Mouse (Mus musculus) ZHBTc4 (cell line): ENCODE measurements around the gene Gm20431.

Experiments used
- DNase-seq: peaks from one replicate; pipeline ENCODE4 v3.0.0-alpha.2; 2011; ENCODE audit warnings: low read depth, low spot score

Gm20431 gene

DNA sequence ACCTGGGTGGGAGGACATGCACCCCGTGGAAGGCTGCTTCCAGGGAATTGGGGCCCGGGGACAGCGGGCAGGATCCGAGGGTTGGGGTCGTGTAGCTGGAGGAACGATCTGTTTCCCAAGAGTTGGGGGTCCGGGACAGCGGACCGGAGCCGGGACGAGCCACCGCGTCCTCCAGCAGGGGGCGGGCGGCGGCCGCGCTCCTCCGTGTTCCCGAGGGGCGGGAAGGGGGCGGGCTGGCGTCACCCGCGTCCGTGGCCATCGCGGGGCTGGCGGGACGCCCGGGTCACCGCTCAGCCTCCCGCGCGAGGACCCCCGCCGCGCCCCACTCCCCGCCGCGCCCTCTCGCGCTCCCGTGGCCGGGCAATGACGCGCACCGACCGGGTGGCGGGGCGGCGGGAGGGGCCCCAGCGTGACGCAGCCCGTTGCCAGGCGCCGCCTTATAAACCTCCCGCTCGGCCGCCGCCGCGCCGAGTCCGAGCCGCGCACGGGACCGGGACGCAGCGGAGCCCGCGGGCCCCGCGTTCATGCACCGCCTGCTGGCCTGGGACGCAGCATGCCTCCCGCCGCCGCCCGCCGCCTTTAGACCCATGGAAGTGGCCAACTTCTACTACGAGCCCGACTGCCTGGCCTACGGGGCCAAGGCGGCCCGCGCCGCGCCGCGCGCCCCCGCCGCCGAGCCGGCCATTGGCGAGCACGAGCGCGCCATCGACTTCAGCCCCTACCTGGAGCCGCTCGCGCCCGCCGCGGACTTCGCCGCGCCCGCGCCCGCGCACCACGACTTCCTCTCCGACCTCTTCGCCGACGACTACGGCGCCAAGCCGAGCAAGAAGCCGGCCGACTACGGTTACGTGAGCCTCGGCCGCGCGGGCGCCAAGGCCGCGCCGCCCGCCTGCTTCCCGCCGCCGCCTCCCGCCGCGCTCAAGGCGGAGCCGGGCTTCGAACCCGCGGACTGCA is 27.5 kb upstream of the Gm20431 start, which contains the start of gene Cebpb:
Cebpb (plus strand) TSS at position 418 of the 954 bp plus-strand sequence.
- DNase-seq, result peak; percentile 78

DNA sequence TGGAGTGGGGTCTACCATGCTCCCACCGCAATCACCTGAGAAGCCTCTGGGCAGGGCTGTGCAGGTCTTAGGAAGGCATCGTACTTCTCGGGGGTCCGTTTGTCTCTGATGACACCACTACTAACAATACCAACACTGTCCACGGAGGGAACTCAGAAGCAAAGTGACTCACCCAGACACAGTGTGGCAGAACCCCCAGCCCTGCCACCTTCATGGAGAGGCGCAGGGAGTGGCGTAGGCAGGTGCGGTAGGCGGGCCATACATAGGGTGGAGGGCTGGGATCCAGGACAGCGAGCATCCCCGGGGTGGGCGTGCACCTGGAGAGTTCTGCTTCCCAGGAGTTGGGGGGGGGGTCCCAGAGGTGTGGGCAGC is 26.8 kb upstream of the Gm20431 start:
- DNase-seq, result peak; percentile 55

DNA sequence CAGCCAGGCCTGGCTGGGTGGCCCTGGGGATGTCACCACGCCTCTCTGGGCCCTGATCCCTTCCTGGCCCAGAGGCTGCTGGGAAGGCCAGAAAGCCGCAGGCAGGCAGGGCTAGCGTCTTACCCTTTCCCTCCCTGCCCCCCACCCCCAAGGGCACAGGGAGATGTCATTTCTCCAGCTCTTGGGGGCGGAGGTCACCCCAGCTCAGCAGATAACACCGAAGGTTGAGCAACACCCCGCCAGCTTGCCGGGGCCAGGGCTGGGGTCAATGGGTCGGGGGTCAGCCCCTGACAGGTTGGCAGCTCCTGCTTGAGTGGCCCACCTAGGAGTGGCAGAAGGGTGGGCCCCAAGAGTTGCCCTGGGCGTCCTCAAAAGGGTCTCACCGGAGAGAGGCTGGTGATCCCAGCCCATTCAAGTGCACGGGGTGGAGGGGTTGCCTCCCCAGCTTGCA is 26.4 kb upstream of the Gm20431 start:
- peak; percentile 42 for DNase-seq

DNA sequence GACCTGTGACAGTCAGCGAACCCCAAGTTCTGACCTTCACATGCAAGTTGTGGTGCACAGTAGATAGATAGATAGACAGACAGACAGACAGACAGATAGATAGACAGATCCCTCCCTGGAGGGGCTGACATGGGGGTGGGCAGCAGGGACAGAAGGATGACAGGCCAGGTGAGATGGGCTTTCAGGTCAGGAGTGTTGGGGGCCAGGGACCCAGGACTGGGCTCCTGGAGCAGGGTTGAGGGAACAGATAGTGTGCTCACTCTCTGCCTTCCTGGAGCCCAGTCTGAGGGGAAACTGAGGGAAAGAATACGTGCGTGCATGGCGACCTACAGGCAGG is 25.9 kb upstream of the Gm20431 start:
- no peak for DNase-seq

DNA sequence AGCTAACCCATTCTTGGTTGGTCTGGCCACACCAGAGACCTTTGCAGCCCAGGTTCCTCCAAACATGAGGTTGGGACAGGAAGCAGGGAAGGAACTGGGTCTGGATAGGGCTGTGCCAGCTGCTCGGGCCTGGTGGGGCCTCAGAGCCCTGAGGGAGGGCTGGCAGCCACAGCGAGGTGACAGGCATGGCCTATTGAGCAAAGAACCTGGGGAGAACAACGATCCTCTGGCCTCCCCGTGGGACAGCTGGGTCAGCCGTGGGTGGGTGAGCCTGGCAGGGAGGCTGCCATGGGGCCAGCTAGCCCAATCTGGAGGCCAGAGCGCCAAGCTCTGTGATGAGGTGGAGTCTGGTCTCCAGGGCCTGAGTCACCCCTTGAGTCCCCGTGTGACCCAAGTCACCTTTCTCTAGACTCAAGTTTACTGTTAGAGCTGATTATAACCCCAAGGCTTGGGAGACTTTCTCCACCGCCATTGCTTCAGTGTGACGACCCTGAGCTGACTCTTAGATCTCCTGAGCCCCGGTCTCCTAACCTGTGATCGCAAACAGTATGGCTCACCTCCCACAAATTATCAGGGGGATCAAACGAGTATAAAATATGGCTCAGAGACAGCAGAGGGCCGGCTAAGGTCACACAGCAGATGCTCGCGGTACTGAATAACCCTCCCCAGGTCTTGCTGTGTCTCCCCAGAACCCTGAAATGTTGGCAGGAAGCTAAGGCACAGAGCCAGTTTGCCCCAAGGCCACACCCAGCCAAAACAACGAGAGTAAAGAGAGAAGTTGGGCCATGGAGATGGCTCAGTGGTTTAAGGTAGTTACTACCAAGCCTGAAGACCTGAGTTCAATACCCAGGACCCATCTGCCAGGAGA is 25.3 kb upstream of the Gm20431 start:
- DNase-seq, result no peak

DNA sequence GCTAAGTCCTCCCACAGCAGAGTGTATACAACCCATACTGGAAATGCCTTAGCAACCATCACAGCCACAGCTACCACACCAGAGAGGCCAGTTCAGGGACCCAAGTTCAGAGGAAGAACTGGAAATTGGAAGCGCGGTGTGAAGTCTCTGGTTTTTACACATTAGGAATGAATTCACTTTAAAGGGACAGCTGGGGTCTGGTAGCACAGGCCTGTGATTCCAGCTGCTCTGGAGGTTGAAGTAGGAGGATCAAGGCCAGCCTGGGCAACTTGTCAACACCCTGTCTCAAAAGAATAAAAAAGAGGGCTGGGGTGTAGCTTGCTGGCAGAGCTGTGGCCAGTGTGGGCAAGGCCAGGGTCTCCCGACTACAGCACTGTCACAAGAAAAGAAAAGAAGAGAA is 24.6 kb upstream of the Gm20431 start:
- no peak for DNase-seq

DNA sequence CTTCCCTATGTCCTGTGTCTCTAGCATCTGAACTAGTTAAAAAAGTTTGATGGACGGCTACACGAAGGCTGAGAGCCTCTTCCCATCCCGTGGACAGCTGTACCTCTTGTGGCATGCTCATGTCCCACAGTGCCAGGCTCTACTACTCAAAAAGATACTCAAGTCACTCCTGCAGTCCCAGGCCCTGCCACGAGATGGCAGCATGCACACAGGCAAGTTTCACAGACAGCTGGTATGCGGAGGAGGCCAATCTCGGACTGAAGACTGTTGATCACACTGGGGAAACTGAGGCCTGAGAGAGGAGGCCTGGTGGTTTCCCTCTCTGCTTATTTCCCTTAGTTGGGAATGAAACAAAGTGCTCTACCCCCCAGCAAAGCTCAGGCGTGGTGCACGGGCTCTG is 23.8 kb upstream of the Gm20431 start:
- peak; percentile 92 for DNase-seq

DNA sequence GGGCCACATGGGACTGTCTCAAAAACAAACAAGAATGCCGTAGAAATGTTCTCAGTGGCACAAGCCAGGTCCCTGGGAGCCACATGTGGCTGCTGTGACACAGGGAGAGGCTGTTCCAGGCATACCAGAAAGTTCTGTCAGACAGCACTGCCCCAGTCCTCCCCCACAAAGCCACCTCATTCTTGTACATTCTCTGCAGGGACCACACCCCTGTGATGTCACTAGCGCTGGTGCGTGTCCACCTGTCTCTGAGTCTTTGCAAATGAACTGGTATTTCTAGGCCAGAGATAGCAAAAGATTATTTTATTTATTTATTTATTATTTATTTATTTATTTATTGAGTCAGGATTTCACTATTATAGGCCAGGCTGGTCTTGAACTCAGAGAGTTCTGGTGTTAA is 22.4 kb upstream of the Gm20431 start:
- no peak for DNase-seq

DNA sequence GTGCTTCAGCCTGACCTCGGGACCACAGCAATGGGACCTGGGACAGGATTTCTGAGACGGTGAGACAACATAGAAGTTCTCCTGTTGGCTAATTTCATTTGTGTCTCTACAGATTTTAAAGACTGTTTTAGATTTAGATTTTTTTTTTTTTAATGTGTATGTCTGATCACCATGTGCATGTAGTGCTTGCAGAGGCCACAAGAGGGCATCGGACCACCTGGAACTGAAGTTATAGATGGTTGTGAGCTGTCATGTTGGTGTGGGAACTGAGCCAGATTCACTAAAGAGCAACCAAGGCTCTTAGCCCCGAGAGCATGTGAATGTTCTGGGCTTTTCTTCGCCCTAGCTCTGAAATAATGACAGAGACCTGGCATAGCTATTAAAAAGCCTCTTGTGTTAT is 19.4 kb upstream of the Gm20431 start:
- peak; percentile 78 for DNase-seq

DNA sequence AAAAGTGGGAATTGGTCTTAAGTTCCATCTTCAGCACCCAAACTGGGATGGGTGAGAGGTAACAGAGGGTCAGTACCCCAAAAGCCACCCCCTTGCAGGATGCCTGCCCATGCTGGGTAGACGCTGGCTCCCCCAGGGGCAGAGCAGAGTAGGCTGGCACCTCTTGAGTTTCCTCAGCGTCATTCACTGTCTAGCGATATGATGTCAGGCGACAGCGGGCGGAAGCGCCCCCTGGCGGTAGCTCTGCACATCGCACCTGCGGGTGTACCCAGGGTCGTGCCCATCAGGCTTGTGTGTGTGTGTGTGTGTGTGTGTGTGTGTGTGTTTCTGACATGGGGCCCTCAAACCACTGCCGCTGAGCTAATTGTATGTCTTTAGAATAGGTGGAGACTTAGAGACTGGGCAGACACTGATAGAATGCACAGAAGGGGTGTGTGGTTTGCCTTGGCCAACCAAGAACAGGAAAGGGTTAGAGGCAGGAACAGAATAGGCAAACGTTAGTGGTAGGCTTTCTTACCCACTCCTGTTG is 18.7 kb upstream of the Gm20431 start:
- DNase-seq, result peak; percentile 86

DNA sequence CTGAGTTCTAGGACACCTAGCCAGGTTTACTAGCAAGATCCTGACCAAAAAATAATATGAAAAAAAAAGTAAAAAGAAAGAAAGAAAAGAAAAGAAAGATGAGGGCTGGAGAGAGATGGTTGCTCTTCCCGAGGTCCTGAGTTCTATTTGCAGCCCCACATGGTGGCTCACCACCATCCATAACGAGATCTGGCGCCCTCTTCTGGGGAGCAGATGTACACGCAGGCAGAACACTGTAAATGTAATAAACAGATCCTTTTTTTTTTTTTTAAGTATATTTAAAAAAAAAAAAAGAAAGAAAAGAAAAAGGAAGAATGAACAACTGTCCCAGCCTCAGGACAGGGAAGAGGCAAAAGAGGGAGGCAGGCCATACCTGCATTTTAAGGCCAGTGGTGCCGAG is 17.3 kb upstream of the Gm20431 start:
- peak; percentile 63 for DNase-seq

DNA sequence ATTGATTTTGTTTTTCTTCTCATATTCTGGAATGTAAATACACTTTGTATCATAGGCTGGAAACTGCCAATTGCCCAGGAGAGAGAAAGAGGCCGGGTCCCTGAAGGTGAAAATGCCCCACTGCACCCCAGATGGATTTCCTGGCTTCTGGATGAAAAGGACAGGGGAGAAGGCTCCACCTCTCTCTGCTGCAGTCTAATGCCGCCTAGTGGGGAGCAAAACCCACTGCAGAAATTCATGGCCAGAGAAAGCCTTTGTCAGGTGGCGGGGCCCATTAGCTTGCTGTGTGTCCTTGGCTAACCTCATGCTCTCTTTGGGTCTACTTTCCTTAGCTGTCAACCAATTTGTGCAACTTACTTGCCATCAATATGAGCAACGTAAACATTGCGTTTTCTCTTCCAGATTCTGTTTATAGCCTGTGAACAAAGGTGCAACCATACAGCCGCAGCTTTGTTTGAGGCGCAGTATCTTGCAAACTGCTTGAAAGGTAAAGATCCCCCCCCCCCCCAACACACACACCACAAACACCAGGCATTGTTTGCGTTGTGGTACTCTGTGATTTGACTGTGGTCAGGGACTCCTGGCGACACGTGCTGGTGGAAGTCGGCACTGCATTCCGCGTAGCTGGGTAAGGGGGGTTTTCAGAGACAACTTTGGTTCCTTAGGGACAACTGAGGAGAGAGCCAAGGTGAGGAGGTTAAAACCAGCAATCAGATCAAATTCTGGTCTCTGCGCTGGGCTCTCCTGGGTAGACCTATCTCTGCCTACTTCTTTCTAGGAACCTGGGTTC is 14.0 kb upstream of the Gm20431 start:
- peak; percentile 75 for DNase-seq

DNA sequence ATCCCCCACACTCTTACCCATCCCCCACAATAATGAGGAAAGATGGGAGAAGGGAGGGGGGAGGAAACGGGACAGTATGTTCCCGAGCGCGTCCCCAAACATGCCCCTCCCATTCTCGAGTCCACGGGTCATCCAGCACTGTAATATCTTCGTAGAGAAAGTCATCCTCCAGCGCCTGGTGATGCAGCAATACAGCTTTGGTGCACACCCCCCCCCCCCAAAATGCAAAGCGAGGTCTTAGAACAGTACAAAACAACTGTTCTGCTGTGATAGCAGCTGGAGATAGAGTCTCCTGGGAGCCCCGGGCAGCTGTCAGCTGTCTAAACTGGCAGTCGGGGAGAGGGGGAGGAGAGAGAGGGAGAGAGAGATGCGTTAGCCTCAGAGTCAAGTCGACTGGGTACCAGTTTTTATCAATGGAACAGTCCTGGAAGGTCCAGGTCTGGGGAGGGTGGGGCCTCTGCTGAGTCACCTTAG is 11.0 kb upstream of the Gm20431 start:
- DNase-seq, result no peak

DNA sequence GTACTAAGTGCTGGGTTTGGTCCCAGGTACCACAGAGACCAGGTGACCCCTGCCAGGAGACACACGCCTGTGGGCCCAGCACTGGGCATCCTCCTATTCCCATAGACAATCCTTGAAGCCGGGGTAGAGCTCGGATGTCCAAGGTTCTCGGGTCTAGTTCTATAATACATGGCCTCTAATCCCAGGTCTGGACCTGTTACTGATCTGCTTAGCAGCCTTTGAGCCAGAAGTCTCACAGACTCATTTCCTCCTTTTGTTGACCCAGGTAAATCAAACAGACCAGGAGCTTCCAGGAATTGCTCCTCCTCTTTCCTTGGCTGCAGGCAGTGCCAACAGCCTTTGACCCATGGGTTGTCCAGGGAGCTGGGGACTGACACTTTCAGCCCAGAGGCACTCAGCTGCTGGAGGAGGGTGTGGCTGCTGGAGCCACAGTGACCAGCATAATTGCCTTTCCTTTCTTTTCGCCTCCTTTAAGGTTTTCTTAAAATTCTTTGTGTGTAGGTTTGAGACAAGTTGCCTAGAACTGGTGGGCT is 9.9 kb upstream of the Gm20431 start:
- DNase-seq, result no peak

DNA sequence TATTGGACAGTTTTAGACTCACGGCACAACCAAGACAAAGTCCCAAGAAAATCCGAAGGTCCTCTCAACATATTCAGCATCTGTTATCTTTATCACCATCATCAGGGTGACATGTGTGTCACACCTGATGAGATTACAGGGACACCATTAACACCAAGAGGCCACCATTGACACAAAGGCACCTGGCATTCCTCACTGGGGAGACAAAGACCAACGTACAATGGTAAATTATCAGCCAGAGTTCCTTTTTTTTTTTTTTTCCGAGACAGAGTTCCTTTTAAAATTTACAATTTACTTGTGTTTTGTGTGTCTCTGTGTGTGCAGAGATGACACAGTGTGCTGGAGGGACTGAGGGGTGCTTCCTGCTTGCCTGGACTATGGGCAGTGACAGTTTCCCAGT is 8.1 kb upstream of the Gm20431 start:
- no peak for DNase-seq

DNA sequence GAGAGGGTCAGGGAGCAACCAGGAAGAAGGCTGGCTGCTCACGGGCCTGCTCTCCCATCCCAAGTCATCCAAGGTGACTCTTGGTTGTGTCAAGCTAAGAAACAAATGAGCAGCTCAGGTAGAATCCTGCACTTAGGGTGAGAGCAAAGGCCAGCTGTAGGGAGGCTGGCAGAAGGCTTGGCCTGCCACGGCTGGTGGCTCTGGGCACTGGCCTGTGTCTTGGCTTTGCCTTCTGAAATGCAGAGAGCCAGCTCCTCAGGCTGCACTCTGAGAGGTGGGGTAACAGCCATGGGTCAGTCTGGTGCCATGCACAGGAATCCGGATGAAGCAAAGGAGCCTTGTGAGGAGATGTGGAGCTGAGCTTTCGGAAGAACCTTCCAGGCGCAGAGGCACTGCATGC is 7.1 kb upstream of the Gm20431 start:
- no peak for DNase-seq

DNA sequence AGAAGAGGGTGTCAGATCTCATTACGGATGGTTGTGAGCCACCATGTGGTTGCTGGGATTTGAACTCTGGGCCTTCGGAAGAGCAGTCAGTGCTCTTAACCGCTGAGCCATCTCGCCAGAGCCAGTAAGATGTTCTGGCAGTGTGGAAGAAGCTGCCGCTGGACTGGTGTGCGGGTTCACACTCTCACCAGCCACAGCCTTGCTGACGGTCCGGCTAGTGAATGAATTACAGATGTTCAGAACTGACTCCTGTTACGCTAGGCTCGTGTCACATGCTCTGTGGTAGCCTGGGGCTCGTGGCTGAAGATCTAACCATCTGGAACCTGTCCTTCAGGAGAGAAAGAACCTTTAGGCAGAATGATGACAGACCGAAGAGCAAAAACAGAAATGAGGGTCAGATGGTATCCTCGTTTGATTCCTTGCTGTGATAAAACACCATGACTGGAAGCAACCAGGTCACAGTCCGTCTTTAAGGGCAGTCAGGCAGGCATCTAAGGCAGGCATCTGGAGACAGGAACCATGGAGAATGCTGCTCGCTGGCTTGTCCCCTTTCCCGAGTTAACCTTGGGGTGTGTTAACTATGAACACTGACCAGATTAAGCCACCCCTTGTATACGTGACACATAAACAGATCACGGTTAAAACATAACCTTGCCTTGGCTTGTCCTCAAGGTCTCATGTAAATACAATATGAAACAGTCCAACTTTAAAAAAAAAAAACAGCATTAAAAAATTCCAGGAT is 4.8 kb upstream of the Gm20431 start:
- DNase-seq, result no peak

DNA sequence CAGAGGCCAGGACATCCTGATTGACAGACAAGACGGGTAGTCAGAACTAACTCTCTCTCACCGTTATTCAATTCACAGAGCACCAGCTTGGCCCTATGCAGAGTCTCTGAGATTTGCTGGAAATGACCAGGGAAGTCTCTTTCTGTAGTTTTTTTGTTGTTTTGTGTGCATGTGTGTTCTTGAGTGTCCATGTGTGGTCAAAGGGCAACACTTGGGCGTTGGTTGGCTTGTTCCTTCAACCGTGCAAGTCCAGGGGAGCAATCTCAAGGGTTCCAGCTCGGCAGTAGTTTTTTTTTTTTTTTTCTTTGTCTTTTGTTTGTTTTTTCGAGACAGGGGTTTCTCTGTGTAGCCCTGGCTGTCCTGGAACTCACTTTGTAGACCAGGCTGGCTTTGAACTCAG is 1.4 kb upstream of the Gm20431 start:
- no peak for DNase-seq

DNA sequence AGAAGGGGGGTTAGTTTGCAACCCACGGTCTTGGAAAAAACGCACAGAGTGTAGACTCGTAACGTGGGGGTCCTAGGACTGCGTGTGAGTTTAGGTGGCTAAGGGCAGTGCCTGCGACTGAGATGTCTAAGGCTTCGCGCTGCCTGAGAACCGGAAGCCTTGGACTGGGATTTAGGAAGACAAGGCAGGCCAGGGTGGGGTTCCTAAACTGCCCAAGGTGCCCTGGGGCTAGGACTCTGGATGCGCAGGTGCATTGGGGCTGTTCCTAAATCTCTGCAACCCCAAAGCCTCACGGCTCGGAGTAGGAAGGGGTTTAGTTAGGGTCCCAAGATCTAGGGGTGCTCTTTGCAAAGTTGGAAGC is 705 bp downstream of the Gm20431 start:
- DNase-seq, result peak; percentile 61

DNA sequence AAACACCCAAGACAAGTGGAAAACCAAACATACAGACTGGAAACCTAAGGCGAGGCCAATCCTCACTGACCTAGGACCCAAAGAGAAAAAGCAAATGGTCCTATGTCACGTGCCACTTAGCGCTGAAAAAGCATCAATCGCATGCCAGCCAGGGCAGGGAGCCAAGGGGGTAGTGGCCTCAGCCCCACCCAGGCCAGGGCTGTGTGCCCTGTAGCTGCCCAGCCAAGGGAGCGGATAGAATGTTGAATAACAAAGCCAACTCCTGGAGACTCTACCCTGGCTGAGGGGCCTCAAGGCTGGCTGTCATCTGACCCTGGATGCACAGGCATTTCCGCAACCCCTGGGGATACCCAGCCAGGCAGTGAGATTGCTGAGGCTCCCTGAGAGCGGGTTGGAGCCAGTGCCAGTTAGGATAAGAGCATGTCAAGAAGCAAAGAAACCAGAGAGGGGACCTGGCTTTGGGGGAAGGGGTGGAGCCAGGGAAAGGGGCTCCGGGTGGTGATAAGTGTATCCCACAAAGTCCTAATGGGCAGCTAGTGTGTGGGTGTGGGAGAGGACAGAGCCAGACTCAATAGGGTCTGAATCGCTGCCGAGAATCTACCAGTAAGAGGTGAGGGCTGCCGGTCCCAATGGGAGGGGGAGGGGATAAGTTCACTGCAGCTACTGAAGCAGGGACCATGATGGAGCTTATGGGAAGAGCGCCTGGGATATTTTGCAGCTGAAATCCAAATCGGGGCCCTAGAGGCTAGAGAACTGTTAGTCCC is 1.3 kb downstream of the Gm20431 start:
- DNase-seq, result no peak
